Mouse (Mus musculus) hindbrain, embryonic 11.5 days (tissue): ENCODE measurements around the gene Ankfn1. TPM values are rescaled to one million over a fixed set of nuclear protein-coding genes. Genes with fewer than 3 reads are reported as not detected.

Experiments used
- polyA plus RNA-seq: library from polyadenylated mRNA; unstranded; fragments of >200 nt; fragmentation: Nextera tagmentation; extraction: Ambion mirVana; gene quantifications from 2 replicates; pipeline ENCODE4 v1.2.1, GENCODE M21; 2014

Gene Ankfn1
- polyA plus RNA-seq, 1 experiment from 2014 or later: 2.1 TPM

Other genes starting within 250 kb of the Ankfn1 start
- 5.1 and 6.2 TPM in 2 replicates for gene Pctp, start 225.2 kb upstream of the Ankfn1 start, polyA plus RNA-seq